Mouse (Mus musculus) cortical plate, adult 2 months (tissue): ENCODE data around the gene Eif3g.

Experiments used
- CTCF ChIP-seq: fragments of 200-500 bp; IDR thresholded peaks from 2 replicates; pipeline ENCODE4 v1.5.1; 2011; ENCODE audit warnings: mild to moderate bottlenecking, control low read depth, low read length; ENCODE audit not compliant: insufficient read depth; ENCODE audit errors: extremely low read depth
- POLR2A ChIP-seq: fragments of 200-500 bp; IDR thresholded peaks from 2 replicates; pipeline ENCODE4 v1.6.1; 2011; ENCODE audit warnings: mild to moderate bottlenecking, low read length, control low read depth; ENCODE audit not compliant: insufficient read depth; ENCODE audit errors: extremely low read depth

GRCm38 (mm10) chr9:20901466-20902173 is 3.2 kb upstream of the Eif3g start:
- TF ChIP-seq CTCF (peak; percentile 74), POLR2A (no peak)
